Mouse (Mus musculus) lung, postnatal 0 days (tissue): ENCODE data around the gene Hist1h2bc. TPM values are rescaled to one million over a fixed set of nuclear protein-coding genes. Genes with fewer than 3 reads are reported as not detected.
"Not testable (repeated sequence)": the region's sequence is repeated elsewhere in the genome, so short reads cannot be mapped to it uniquely, and the experiment has no call there.

Source experiments
- ATAC-seq: fragments of 200-750 bp; cut with Nextera tagmentation; 2 replicates; pipeline ENCODE4 v1.8.0; 2017; ENCODE audit warnings: moderate library complexity
- DNase-seq: peaks from one replicate; pipeline ENCODE4 v3.0.0-alpha.2; 2016; ENCODE audit warnings: low spot score
- H3K27ac ChIP-seq: fragments of 300-500 bp; sonication (generic); 2 replicates; pipeline ENCODE4 v1.5.1; 2014; ENCODE audit warnings: antibody characterized with exemption, mild to moderate bottlenecking, low read length, mixed read lengths
- H3K27me3 ChIP-seq: fragments of 300-500 bp; sonication (generic); replicated peaks from 2 replicates; pipeline ENCODE4 v1.6.1; 2014; ENCODE audit warnings: low read length, mixed read lengths; ENCODE audit not compliant: insufficient read depth
- H3K36me3 ChIP-seq: fragments of 300-500 bp; sonication (generic); 2 replicates; pipeline ENCODE4 v1.6.1; 2014; ENCODE audit warnings: low read length, mixed read lengths; ENCODE audit not compliant: insufficient read depth
- H3K4me1 ChIP-seq: fragments of 300-500 bp; sonication (generic); 2 replicates; pipeline ENCODE4 v1.6.1; 2014; ENCODE audit warnings: antibody characterized with exemption, low read depth, low read length, mixed read lengths; ENCODE audit not compliant: insufficient read depth
- H3K4me2 ChIP-seq: fragments of 300-500 bp; sonication (generic); replicated peaks from 2 replicates; pipeline ENCODE4 v1.6.1; 2014; ENCODE audit warnings: low read depth, mild to moderate bottlenecking, low read length, moderate library complexity, mixed read lengths
- H3K4me3 ChIP-seq: fragments of 300-500 bp; sonication (generic); 2 replicates; pipeline ENCODE4 v1.5.1; 2014; ENCODE audit warnings: low read depth, low read length
- H3K9ac ChIP-seq: fragments of 300-500 bp; sonication (generic); replicated peaks from 2 replicates; pipeline ENCODE4 v1.6.1; 2014; ENCODE audit warnings: low read depth, mild to moderate bottlenecking
- H3K9me3 ChIP-seq: fragments of 300-500 bp; sonication (generic); 2 replicates; pipeline ENCODE4 v1.6.1; 2016; ENCODE audit warnings: low read length, mixed read lengths
- CTCF ChIP-seq: IDR thresholded peaks from 2 replicates; pipeline ENCODE4 v1.5.1; 2016; ENCODE audit warnings: antibody characterized with exemption, mild to moderate bottlenecking
- EP300 ChIP-seq: IDR thresholded peaks from 2 replicates; pipeline ENCODE4 v1.6.1; 2016; ENCODE audit warnings: antibody characterized with exemption, mild to moderate bottlenecking, control low read depth
- WGBS: fragments of 180-500 bp; shearing (Covaris S2); extraction: QIAGEN DNeasy Blood & Tissue Kit; methylation state at CpG from one replicate; pipeline ENCODE4 v1.1.7; 2014; 5-methylcytosine and 5-hydroxymethylcytosine counted together
- polyA plus RNA-seq: library from polyadenylated mRNA; unstranded; fragments of >200 nt; fragmentation: Nextera tagmentation; extraction: Ambion mirVana; gene quantifications from 2 replicates; pipeline ENCODE4 v1.2.1, GENCODE M21; 2015

The Hist1h2bc gene
- polyA plus RNA-seq, 1 experiment from 2014 or later = 69.5 TPM

DNA sequence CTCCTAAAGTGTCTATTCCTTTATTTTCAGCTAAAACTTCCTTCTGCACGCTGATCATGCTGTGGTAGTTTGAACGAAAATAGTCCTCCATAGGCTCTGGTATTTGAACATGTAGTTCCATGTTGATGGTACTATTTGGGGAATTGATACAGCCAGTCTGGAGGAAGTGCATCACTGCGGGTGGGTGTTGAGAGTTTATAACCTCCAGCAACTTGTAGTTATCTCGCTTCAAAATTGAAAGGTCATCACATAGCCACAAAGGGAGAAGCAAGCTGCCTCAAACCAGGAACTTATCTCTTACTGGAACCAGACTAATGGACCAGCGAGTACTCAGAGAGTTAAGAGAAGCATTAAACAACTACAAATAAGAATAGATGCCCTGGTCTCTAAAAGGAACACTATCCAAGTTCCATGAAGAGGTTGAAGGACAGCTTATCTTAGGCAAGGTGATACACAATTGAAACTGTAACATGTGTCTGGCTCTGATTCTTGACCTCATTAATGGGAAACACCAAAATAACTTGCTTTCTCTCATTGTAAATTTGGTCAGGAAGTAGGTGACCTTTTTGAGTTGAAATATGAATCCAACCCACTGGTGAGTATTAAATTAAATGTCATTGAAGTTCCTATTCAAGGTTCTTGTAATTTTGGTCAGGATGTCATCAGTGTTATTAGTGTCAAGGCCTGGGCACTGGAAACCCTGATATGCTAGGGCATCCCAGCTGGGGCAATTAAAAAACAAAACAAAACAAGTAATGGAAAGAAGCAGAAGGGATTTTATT lies 32.5 kb downstream of the Hist1h2bc start:
- Histone ChIP-seq H3K4me2 (no peak overlapping the region), H3K36me3 (no peaks in the 10 kb centered on the region), H3K27ac (no peak overlapping the region), H3K27me3 (no peaks in the 10 kb centered on the region), H3K4me1 (no peaks in the 10 kb centered on the region), H3K4me3 (no peak overlapping the region), H3K9me3 (no peaks in the 10 kb centered on the region), H3K9ac (no peak overlapping the region)
- WGBS = 84% methylated on average over 5 of the region's 5 CpGs
- DNase-seq (no peak), ATAC-seq (no peak)
- TF ChIP-seq CTCF (no peak), EP300 (no peak)

DNA sequence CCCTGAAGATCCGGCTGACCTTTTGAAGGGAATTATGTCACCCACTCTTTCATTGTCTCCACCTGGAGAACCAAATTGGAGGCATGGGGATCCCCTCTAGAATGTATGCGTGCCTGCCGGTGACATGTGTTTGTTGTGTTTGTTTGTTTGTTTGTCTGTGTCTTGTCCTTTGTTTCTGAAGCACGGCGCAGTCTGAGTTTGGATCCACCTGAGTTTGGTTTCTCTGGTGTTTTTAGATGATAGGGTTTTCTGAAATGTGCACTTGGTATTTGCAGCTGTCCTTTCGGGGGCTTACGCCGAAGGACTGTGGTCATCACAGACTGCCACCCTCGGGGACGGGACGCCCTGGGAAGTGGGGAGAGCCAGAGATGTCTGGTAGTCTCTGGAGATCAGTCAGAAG lies 33.2 kb downstream of the Hist1h2bc start:
- Histone ChIP-seq H3K4me3 (no peak overlapping the region), H3K4me1 (no peaks in the 10 kb centered on the region), H3K9me3 (no peaks in the 10 kb centered on the region), H3K27me3 (no peaks in the 10 kb centered on the region), H3K9ac (no peak overlapping the region), H3K4me2 (no peak overlapping the region), H3K27ac (no peak overlapping the region), H3K36me3 (no peaks in the 10 kb centered on the region)
- WGBS = 51% methylated on average over 11 of the region's 11 CpGs
- DNase-seq (no peak), ATAC-seq (no peak)
- TF ChIP-seq CTCF = no peak
- no peak for TF ChIP-seq EP300

DNA sequence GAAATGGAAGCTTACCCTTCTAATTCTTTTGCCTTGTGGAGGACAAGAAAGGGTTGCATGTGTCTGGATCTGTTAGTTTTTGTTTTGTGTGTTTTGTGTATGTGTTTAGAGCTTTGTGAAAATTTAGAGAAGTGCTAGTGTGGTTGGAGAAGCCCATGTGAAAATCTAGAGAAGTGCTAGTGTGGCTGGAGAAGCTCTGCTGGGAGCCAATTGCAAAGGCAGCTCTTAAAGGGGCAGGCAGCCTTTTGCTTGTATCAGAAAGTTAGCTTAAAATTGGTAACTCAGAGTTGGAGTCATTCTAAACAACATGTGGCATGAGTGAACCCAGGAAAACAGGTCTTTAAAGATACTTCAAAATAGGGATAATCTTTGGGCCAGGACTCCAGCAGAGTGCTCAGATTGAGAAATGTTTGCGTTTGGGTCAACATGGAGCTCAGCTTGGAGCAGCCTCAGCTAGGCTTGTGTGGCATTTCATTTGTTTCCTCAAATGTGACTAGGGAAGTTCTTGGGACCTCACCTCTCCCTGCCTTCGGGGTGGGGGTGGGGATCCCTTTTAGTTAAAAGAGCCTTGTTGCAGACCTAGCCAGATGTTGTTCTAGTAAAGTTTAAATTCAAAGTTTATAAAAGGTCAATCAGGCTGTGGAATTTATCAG lies 33.7 kb downstream of the Hist1h2bc start:
- H3K4me2 ChIP-seq, H3K4me1 ChIP-seq, H3K9me3 ChIP-seq, H3K36me3 ChIP-seq, H3K27me3 ChIP-seq, H3K27ac ChIP-seq, H3K4me3 ChIP-seq, H3K9ac ChIP-seq, DNase-seq, ATAC-seq: not testable (repeated sequence)
- WGBS = 18% methylated on average over 2 of the region's 2 CpGs

DNA sequence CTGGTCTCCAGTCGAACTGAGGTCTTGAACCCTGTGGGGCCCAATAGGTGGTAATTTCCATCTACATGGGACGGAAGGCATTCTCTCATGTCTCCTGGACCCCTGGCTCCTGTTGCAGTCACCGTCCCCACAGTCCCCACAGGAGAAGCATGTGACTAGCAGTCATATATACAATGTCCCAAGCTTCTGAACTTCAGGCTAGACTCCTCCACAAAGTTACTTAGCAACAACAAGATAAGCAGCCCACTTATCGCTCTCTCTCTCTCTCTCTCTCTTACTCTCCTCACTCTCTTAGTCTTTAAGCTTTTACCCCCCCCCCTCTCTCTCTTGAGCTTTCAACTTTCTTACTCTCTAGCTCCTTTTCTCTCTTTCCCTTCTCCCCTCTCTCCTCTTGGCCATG lies 40.2 kb downstream of the Hist1h2bc start:
- WGBS = 54% methylated on average over 4 of the region's 4 CpGs
- H3K4me2 ChIP-seq = no peak overlapping the region
- no peak overlapping the region for H3K4me3 ChIP-seq
- TF ChIP-seq CTCF (no peak), EP300 (no peak)
- no peaks in the 10 kb centered on the region for H3K9me3 ChIP-seq
- ATAC-seq (peak; percentile 52), DNase-seq (no peak)
- no peaks in the 10 kb centered on the region for H3K27me3 ChIP-seq
- H3K27ac ChIP-seq = no peak overlapping the region
- no peaks in the 10 kb centered on the region for H3K4me1 ChIP-seq
- no peaks in the 10 kb centered on the region for H3K36me3 ChIP-seq
- no peak overlapping the region for H3K9ac ChIP-seq

DNA sequence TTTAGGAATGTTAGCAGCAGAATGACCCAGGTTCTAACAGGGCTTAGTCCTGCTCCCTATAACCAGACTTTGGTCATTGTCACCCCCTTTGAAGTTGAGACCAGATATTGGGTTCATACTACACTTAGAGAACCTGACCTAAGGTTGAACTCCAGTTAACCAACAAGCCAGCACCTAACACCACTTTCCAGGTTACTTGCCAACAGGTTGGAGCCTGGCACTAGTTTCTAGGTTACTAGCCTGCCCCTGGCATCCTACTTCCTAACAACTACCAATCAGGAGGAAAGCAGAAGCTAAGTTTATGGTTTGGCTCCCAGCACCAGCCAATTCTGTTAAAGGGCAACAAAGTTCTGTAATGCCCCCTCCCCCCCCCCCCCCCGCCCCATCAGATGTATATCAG lies 41.2 kb downstream of the Hist1h2bc start:
- TF ChIP-seq EP300 (no peak), CTCF (no peak)
- no peak overlapping the region for H3K9ac ChIP-seq
- H3K9me3 ChIP-seq = no peaks in the 10 kb centered on the region
- no peak overlapping the region for H3K27ac ChIP-seq
- WGBS = no CpG with 5 or more reads among the region's 1 CpGs
- no peak overlapping the region for H3K4me2 ChIP-seq
- no peaks in the 10 kb centered on the region for H3K27me3 ChIP-seq
- H3K4me1 ChIP-seq = no peaks in the 10 kb centered on the region
- H3K36me3 ChIP-seq = no peaks in the 10 kb centered on the region
- DNase-seq (no peak), ATAC-seq (no peak)
- H3K4me3 ChIP-seq = no peak overlapping the region

DNA sequence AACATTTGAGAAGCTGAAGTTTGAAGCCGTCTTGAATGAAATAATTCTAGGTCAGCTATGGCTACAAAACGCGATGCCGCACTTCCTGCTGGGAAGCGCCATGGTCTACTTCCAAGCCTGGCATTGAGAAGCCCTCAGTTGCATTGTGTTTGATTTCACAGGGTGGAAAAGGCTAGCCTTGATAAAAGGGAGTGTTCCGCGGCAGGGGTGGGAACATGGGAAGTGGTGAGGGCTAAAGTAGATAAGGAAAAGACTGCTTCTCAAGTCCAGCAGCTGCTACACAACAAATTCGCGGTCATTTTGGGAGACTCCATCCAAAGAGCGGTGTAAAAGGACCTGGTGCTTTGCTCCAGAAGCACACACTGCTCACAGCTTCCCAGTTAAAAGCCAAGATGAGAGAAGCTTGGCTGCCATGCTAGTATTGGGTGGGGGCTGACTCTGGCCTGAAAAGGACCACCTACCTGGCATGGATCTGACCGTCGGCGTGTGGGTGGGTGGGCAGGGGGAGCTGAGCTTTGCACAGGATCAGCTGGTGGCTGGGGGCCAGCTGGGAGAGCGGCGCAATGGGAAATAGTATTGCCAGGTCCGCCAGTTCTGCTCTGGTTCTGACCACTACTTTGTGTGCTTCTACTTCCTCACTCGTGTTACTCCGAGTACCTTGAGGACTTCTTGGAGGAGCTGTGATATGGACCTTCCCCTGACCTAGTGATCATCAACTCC lies 44.6 kb downstream of the Hist1h2bc start:
- 0 out of 2 replicates have a peak, but pooled peaks cover 3% of the 10 kb centered on the region for H3K4me1 ChIP-seq
- ATAC-seq (no peak), DNase-seq (no peak)
- H3K36me3 ChIP-seq = no peaks in the 10 kb centered on the region
- no peaks in the 10 kb centered on the region for H3K27me3 ChIP-seq
- no peaks in the 10 kb centered on the region for H3K9me3 ChIP-seq
- 83% methylated on average over 18 of the region's 18 CpGs for WGBS
- no peak overlapping the region for H3K4me3 ChIP-seq
- no peak overlapping the region for H3K27ac ChIP-seq
- no peak overlapping the region for H3K4me2 ChIP-seq
- TF ChIP-seq EP300 (no peak), CTCF (no peak)
- H3K9ac ChIP-seq = no peak overlapping the region
